Mouse (Mus musculus): ENCODE data around the gene Man2a2.

DNA sequence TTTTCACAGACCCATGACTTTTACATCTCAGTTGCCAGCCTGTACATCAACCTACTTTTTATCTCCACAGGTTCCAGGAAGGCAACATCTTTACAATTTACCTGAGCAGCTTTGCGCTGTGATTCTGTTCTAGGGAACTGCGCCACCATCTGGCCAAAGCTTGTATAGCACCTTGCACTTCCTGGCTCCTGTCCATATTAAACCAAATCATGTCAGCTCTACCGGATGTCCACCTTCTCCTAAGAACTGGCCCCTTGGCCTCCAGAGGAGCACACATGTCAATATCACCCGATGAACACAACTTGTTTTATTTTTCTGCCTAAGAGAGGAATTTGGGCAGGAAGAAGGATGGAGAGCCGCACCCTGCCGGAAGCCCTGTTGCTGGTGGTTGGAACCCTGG, 6.3 kb upstream of the Man2a2 start:
- TF ChIP-seq CTCF (IDR thresholded peaks at IDR 0.05; ENCODE audit: low read depth, low read length) (peak; percentile 81), POLR2A (IDR thresholded peaks at IDR 0.05; ENCODE audit: borderline replicate concordance, low read depth, low read length) (no peak)

Data from bone marrow macrophage, adult 2 months (primary cell).